Mouse (Mus musculus): ENCODE results near the gene Mvb12b. TPM values are rescaled to one million over a fixed set of nuclear protein-coding genes. Genes with fewer than 3 reads are reported as not detected.

The Mvb12b gene
- polyA plus RNA-seq, 1 experiment from 2014 or later, result 56.9 TPM

DNA sequence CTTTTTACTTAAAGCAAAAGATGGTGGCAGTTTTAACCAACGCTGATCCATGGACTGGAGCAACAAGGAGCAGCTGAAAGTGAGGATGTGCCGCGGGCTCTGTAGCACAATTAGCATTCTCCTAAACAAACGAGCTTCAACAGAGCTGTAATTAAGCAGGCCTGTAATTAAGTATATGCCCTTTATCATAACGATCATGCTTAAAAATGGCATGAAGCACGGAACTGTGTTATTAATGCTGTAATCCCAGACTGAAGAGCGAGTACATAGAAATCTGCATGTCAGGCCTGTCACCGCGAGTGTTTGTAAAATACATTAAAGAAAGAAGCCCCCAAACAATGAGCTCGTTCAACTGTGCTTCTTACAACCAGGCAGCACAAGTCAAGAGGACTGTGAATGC is 128.3 kb downstream of the Mvb12b start:
- no peaks in the 10 kb centered on the region; the same call in 1 of the 2 replicates for H3K36me3 ChIP-seq (ENCODE audit: control insufficient read depth, insufficient read depth, low read length)
- H3K27ac ChIP-seq (ENCODE audit: low read length), result peak overlapping the region; percentile 69
- H3K4me3 ChIP-seq (ENCODE audit: low read depth, low read length), result no peak overlapping the region
- H3K9me3 ChIP-seq (replicated peaks; ENCODE audit: control insufficient read depth, low read length, poor library complexity, severe bottlenecking), result no peaks in the 10 kb centered on the region
- no peak for ATAC-seq
- no peaks in the 10 kb centered on the region for H3K27me3 ChIP-seq (ENCODE audit: control insufficient read depth, insufficient read depth, low read depth, low read length)
- WGBS, result 25% methylated on average over 10 of the region's 10 CpGs
- H3K4me1 ChIP-seq (ENCODE audit: control insufficient read depth, insufficient read depth, low read length), result peaks cover 34% of the 10 kb centered on the region
- no peak overlapping the region for H3K9ac ChIP-seq (ENCODE audit: low read depth, low read length)
- H3K4me2 ChIP-seq (ENCODE audit: low read length), result no peak overlapping the region

DNA sequence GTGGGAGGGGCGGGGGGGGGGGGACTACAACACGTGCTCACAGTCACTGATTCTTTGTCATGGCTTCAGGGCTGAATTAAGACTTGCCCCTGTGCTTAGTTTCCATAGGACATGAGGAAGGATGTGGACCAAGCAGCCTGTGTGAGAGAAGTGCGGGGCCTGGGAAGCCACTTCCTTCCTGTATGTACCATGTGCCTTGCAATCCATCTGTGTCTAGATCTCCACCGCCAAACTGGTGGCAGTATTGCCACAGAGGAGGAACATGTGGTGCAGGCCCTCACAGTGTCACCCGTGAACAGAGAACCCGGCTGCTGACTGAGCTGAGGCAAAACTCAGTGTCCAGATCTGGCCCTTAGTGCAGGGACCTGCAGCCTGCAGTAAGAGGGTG is 132.1 kb downstream of the Mvb12b start:
- no peak overlapping the region; the same call in 1 of the 2 replicates for H3K9ac ChIP-seq (ENCODE audit: low read depth, low read length)
- 73% methylated on average over 6 of the region's 6 CpGs for WGBS
- H3K36me3 ChIP-seq (ENCODE audit: control insufficient read depth, insufficient read depth, low read length), result no peaks in the 10 kb centered on the region; the same call in 1 of the 2 replicates
- H3K27ac ChIP-seq (ENCODE audit: low read length), result no peak overlapping the region
- no peaks in the 10 kb centered on the region for H3K9me3 ChIP-seq (replicated peaks; ENCODE audit: control insufficient read depth, low read length, poor library complexity, severe bottlenecking)
- ATAC-seq, result no peak
- peaks cover 53% of the 10 kb centered on the region for H3K4me1 ChIP-seq (ENCODE audit: control insufficient read depth, insufficient read depth, low read length)
- no peak overlapping the region for H3K4me3 ChIP-seq (ENCODE audit: low read depth, low read length)
- H3K4me2 ChIP-seq (ENCODE audit: low read length), result no peak overlapping the region
- H3K27me3 ChIP-seq (ENCODE audit: control insufficient read depth, insufficient read depth, low read depth, low read length), result no peaks in the 10 kb centered on the region

- H3K4me3 ChIP-seq (ENCODE audit: low read depth, low read length), result no peak overlapping the region
- no peak for ATAC-seq
- H3K9me3 ChIP-seq (replicated peaks; ENCODE audit: control insufficient read depth, low read length, poor library complexity, severe bottlenecking), result no peaks in the 10 kb centered on the region
- H3K36me3 ChIP-seq (ENCODE audit: control insufficient read depth, insufficient read depth, low read length), result no peaks in the 10 kb centered on the region; the same call in 1 of the 2 replicates
- no peaks in the 10 kb centered on the region for H3K27me3 ChIP-seq (ENCODE audit: control insufficient read depth, insufficient read depth, low read depth, low read length)
- H3K27ac ChIP-seq (ENCODE audit: low read length), result peak overlapping the region; percentile 74
- H3K4me2 ChIP-seq (ENCODE audit: low read length), result no peak overlapping the region
- peaks cover 48% of the 10 kb centered on the region for H3K4me1 ChIP-seq (ENCODE audit: control insufficient read depth, insufficient read depth, low read length)
- H3K9ac ChIP-seq (ENCODE audit: low read depth, low read length), result no peak overlapping the region
- WGBS, result 77% methylated on average over 7 of the region's 7 CpGs
Measured at GRCm38 (mm10) chr2:33754980-33755632, 132.6 kb downstream of the Mvb12b start.

GRCm38 (mm10) chr2:33754317-33754633 is 133.5 kb downstream of the Mvb12b start:
- Histone ChIP-seq H3K27ac (ENCODE audit: low read length) (peak overlapping the region; percentile 74), H3K36me3 (ENCODE audit: control insufficient read depth, insufficient read depth, low read length) (no peaks in the 10 kb centered on the region; the same call in 1 of the 2 replicates), H3K9ac (ENCODE audit: low read depth, low read length) (no peak overlapping the region), H3K4me2 (ENCODE audit: low read length) (no peak overlapping the region), H3K4me3 (ENCODE audit: low read depth, low read length) (no peak overlapping the region), H3K9me3 (replicated peaks; ENCODE audit: control insufficient read depth, low read length, poor library complexity, severe bottlenecking) (no peaks in the 10 kb centered on the region), H3K27me3 (ENCODE audit: control insufficient read depth, insufficient read depth, low read depth, low read length) (no peaks in the 10 kb centered on the region), H3K4me1 (ENCODE audit: control insufficient read depth, insufficient read depth, low read length) (peaks cover 40% of the 10 kb centered on the region)
- ATAC-seq, result peak; percentile 66
- WGBS, result 59% methylated on average over 3 of the region's 3 CpGs

DNA sequence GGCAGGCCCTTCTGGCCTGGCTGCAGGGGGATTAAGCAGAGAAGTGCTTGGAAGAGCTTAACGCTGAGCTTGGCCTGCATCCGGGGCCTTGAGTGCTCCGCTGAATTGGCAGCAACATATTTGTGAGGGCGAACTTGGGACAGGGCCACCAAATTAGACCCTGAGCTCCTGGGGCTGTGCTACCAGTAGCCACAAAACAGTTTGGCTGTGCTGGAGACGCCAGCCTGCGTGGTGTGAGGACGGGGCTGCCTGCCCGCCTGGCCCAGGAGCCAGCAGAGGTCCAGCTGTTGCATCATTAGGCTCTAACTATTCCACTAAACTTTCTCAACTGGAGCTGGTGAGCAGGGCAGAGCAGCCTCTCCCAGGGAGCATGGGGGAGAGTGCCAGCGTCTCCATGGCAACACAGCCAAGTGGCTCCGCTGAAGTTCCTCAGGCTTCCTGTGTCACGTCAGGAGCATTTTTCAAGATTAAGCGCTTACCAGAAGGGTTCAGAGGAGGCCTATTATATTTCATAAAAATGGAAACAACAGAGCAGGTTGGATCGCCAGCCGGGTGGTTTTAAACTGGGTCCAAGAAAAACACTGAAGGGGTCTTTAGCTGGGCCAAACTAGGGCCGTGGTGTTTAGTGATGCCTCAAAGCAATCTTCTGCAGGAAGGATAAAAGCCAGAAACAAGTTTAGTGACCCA is 134.0 kb downstream of the Mvb12b start:
- no peaks in the 10 kb centered on the region for H3K9me3 ChIP-seq (replicated peaks; ENCODE audit: control insufficient read depth, low read length, poor library complexity, severe bottlenecking)
- H3K4me2 ChIP-seq (ENCODE audit: low read length), result no peak overlapping the region
- H3K27ac ChIP-seq (ENCODE audit: low read length), result peak overlapping the region; percentile 74
- no peaks in the 10 kb centered on the region for H3K27me3 ChIP-seq (ENCODE audit: control insufficient read depth, insufficient read depth, low read depth, low read length)
- ATAC-seq, result peak; percentile 84
- WGBS, result 10% methylated on average over 15 of the region's 15 CpGs
- H3K4me3 ChIP-seq (ENCODE audit: low read depth, low read length), result no peak overlapping the region
- H3K4me1 ChIP-seq (ENCODE audit: control insufficient read depth, insufficient read depth, low read length), result peaks cover 36% of the 10 kb centered on the region
- H3K9ac ChIP-seq (ENCODE audit: low read depth, low read length), result no peak overlapping the region
- H3K36me3 ChIP-seq (ENCODE audit: control insufficient read depth, insufficient read depth, low read length), result no peaks in the 10 kb centered on the region; the same call in 1 of the 2 replicates

DNA sequence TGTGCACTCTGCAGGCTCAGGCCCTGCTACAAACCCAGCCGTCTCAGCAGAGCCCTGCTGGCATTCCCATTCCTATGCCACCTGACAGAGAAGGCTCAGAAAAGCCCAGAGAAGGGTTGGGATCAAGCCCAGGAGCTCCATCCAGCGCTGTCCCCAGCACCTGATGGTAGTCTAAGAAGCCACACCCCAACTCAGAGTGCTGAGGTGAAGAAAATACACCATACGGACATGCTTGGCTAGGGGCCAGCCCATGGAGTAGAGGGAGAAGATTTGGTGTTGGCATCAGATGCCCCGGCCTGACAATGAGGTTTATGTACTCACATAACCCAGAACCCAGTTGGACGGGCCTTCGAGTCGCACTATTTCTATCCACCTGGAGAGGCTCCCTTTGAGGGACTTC is 137.1 kb downstream of the Mvb12b start:
- Histone ChIP-seq H3K4me3 (ENCODE audit: low read depth, low read length) (no peak overlapping the region), H3K27ac (ENCODE audit: low read length) (no peak overlapping the region), H3K9me3 (replicated peaks; ENCODE audit: control insufficient read depth, low read length, poor library complexity, severe bottlenecking) (no peaks in the 10 kb centered on the region), H3K4me2 (ENCODE audit: low read length) (no peak overlapping the region), H3K9ac (ENCODE audit: low read depth, low read length) (no peak overlapping the region), H3K27me3 (ENCODE audit: control insufficient read depth, insufficient read depth, low read depth, low read length) (no peaks in the 10 kb centered on the region), H3K36me3 (ENCODE audit: control insufficient read depth, insufficient read depth, low read length) (no peaks in the 10 kb centered on the region; the same call in 1 of the 2 replicates), H3K4me1 (ENCODE audit: control insufficient read depth, insufficient read depth, low read length) (peaks cover 51% of the 10 kb centered on the region)
- ATAC-seq, result no peak
- WGBS, result 88% methylated on average over 7 of the region's 7 CpGs

- Histone ChIP-seq H3K4me1 (ENCODE audit: control insufficient read depth, insufficient read depth, low read length) (peaks cover 19% of the 10 kb centered on the region), H3K9me3 (replicated peaks; ENCODE audit: control insufficient read depth, low read length, poor library complexity, severe bottlenecking) (no peaks in the 10 kb centered on the region), H3K36me3 (ENCODE audit: control insufficient read depth, insufficient read depth, low read length) (no peaks in the 10 kb centered on the region; the same call in 1 of the 2 replicates), H3K27me3 (ENCODE audit: control insufficient read depth, insufficient read depth, low read depth, low read length) (no peaks in the 10 kb centered on the region), H3K4me2 (ENCODE audit: low read length) (no peak overlapping the region), H3K27ac (ENCODE audit: low read length) (peak overlapping the region; percentile 67), H3K4me3 (ENCODE audit: low read depth, low read length) (no peak overlapping the region), H3K9ac (ENCODE audit: low read depth, low read length) (no peak overlapping the region)
- 6% methylated on average over 5 of the region's 5 CpGs for WGBS
- peak; percentile 82 for ATAC-seq
Measured at GRCm38 (mm10) chr2:33746471-33746870, 141.3 kb downstream of the Mvb12b start.

DNA sequence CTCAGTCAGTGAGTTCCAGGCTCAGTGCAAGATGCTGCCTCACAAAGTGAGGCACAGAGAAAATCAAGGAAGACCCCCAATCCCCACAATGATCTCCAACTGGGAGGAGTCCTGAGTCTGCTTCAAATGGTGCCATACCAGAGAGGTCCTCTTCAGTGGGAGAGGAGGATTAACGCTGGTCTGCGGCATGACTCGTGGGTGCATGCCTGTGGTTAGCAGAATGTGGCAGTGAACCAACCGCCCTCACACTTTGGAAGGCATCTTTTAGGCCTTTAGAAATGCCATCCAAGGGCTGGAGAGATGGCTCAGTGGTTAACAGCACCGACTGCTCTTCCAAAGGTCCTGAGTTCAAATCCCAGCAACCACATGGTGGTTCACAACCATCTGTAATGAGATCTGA is 142.0 kb downstream of the Mvb12b start:
- ATAC-seq, result no peak
- Histone ChIP-seq H3K4me2 (ENCODE audit: low read length) (no peak overlapping the region), H3K27me3 (ENCODE audit: control insufficient read depth, insufficient read depth, low read depth, low read length) (no peaks in the 10 kb centered on the region), H3K4me3 (ENCODE audit: low read depth, low read length) (no peak overlapping the region), H3K27ac (ENCODE audit: low read length) (no peak overlapping the region), H3K9me3 (replicated peaks; ENCODE audit: control insufficient read depth, low read length, poor library complexity, severe bottlenecking) (no peaks in the 10 kb centered on the region), H3K4me1 (ENCODE audit: control insufficient read depth, insufficient read depth, low read length) (peaks cover 19% of the 10 kb centered on the region), H3K36me3 (ENCODE audit: control insufficient read depth, insufficient read depth, low read length) (no peaks in the 10 kb centered on the region; the same call in 1 of the 2 replicates), H3K9ac (ENCODE audit: low read depth, low read length) (no peak overlapping the region)
- 93% methylated on average over 5 of the region's 5 CpGs for WGBS

DNA sequence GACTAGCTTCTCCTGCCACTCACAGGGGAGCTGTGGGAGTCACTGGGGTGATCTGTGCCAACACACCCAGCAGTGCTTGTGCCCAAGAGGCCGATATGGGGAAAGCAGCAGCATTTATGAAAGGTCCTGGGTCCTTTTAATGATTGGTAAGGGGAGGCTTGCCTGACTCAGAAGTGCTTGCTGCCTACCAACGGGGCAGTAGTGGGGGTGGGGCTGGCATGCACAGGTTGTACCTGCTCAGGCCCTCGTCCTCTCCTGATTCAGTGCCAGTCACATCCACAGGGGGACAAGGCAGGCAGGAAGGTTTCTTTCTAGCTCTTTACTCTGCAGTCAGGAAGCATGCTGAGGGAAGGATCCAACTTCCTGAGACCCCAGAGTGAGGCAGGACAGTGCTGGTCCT is 150.6 kb downstream of the Mvb12b start:
- ATAC-seq, result no peak
- WGBS, result 61% methylated on average over 3 of the region's 3 CpGs
- H3K4me2 ChIP-seq (ENCODE audit: low read length), result no peak overlapping the region
- H3K9ac ChIP-seq (ENCODE audit: low read depth, low read length), result peak overlapping the region; percentile 10; the same call in 1 of the 2 replicates
- no peaks in the 10 kb centered on the region for H3K9me3 ChIP-seq (replicated peaks; ENCODE audit: control insufficient read depth, low read length, poor library complexity, severe bottlenecking)
- no peaks in the 10 kb centered on the region for H3K27me3 ChIP-seq (ENCODE audit: control insufficient read depth, insufficient read depth, low read depth, low read length)
- no peak overlapping the region for H3K27ac ChIP-seq (ENCODE audit: low read length)
- peaks cover 2% of the 10 kb centered on the region; the same call in 1 of the 2 replicates for H3K4me1 ChIP-seq (ENCODE audit: control insufficient read depth, insufficient read depth, low read length)
- no peak overlapping the region for H3K4me3 ChIP-seq (ENCODE audit: low read depth, low read length)
- H3K36me3 ChIP-seq (ENCODE audit: control insufficient read depth, insufficient read depth, low read length), result peaks cover 7% of the 10 kb centered on the region
